Mouse (Mus musculus): ENCODE measurements around the gene Nefh. TPM values are rescaled to one million over a fixed set of nuclear protein-coding genes. Genes with fewer than 3 reads are reported as not detected.

Nefh gene
- polyA plus RNA-seq, 1 experiment from 2014 or later = 0.39 TPM

DNA sequence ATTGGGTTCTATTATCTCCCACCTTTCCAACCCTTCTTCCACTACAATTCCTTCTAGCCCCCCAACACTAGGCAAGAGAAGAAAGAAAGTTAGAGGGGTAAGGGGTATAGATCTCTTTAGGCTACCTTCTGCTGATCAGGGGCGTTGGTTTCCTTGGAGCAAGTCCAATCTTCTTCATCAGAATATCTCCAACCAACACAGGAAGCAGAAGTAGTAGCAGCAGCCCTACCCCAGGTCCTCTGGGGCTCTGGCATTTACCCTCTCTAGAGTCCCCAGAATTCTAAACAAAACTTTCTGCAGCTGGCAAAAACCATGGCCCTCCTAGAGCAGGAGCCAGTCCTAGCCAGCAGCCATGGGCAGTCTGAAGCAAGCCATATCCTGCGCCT is 26.0 kb upstream of the Nefh start:
- H3K36me3 ChIP-seq = no peaks in the 10 kb centered on the region
- DNase-seq (ENCODE audit: low spot score) = no peak
- H3K27ac ChIP-seq = no peak overlapping the region
- 0 out of 2 replicates have a peak, but pooled peaks cover 4% of the 10 kb centered on the region for H3K27me3 ChIP-seq (ENCODE audit: insufficient read depth, poor library complexity, severe bottlenecking)
- peaks cover 10% of the 10 kb centered on the region; the same call in 1 of the 2 replicates for H3K4me1 ChIP-seq
- no peak overlapping the region for H3K4me3 ChIP-seq
- no peaks in the 10 kb centered on the region for H3K9me3 ChIP-seq
- WGBS = 79% methylated on average over 2 of the region's 2 CpGs

- DNase-seq (ENCODE audit: low spot score) = no peak
- no peaks in the 10 kb centered on the region for H3K9me3 ChIP-seq
- 61% methylated on average over 13 of the region's 13 CpGs for WGBS
- no peaks in the 10 kb centered on the region for H3K36me3 ChIP-seq
- peaks cover 10% of the 10 kb centered on the region; the same call in 1 of the 2 replicates for H3K4me1 ChIP-seq
- 0 out of 2 replicates have a peak, but pooled peaks cover 7% of the 10 kb centered on the region for H3K27me3 ChIP-seq (ENCODE audit: insufficient read depth, poor library complexity, severe bottlenecking)
- H3K27ac ChIP-seq = no peak overlapping the region
- no peak overlapping the region for H3K4me3 ChIP-seq
These were observed 25.4 kb upstream of the Nefh start for GRCm38 (mm10) chr11:4972967-4973870.

DNA sequence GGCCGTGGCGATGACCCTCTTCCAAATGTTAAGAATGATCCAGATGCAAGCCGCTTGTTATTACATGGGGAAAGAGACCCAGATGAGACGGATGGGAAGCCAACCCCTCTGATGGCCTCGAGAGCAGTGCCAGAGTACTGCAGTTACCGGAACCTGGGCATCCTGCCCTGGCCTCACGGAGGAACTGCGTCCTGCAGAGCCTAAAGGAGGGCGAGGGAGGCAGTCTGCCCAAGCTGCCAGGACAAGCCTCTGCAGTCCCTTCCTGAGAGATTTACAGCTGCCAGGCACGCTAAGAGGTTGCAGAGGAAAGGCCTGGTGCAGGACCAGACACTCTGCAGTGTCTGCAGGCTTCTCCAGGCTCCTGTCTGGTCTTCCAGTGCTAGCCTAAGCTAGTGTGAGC is 20.5 kb upstream of the Nefh start:
- DNase-seq (ENCODE audit: low spot score) = no peak
- H3K36me3 ChIP-seq = no peaks in the 10 kb centered on the region
- 78% methylated on average over 10 of the region's 10 CpGs for WGBS
- H3K27ac ChIP-seq = no peak overlapping the region
- 0 out of 2 replicates have a peak, but pooled peaks cover 7% of the 10 kb centered on the region for H3K27me3 ChIP-seq (ENCODE audit: insufficient read depth, poor library complexity, severe bottlenecking)
- no peak overlapping the region for H3K4me3 ChIP-seq
- H3K9me3 ChIP-seq = no peaks in the 10 kb centered on the region
- H3K4me1 ChIP-seq = peaks cover 16% of the 10 kb centered on the region; the same call in 1 of the 2 replicates

DNA sequence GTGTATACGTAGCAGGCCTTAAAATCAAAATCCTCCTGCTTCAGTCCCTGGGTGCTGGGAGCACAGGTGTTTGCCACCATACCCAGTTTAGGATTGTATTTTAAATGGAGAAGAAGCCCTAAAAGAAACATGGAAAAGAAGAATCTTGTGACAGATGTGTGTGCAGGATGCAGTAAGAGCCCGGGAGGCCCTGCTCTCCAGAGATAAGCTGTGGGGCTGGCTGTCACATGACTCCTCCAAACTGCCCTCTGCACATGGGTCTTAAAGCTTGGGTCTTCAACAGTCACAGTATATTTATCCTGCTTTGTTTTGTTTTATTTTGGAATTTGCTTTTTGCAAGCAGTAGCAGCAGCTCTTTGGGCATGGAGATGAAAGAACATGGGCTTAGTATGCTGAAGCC is 19.7 kb upstream of the Nefh start:
- Histone ChIP-seq H3K9me3 (no peaks in the 10 kb centered on the region), H3K4me3 (no peak overlapping the region), H3K36me3 (no peaks in the 10 kb centered on the region), H3K27me3 (ENCODE audit: insufficient read depth, poor library complexity, severe bottlenecking) (0 out of 2 replicates have a peak, but pooled peaks cover 3% of the 10 kb centered on the region), H3K27ac (no peak overlapping the region), H3K4me1 (peaks cover 24% of the 10 kb centered on the region; the same call in 1 of the 2 replicates)
- WGBS = 42% methylated on average over 2 of the region's 2 CpGs
- DNase-seq (ENCODE audit: low spot score) = no peak

DNA sequence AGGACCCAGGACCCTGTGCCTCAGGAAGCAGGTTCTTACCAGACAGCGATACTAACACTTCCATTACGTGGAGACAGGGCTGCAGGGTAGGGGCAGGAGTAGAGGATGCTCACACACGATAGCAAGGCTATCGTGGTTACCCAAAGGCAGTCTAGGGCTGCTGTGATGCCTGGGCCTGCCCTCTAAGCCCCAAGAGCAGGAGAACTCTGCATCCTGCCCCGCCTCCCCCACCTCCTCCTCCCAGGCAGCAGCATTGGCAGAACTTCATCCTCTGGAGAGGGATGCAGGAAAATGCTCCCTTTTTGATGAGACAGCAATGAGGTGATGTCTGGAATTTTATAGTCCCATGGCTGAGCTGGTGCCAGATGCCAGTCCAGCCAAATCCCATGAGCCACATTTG is 19.0 kb upstream of the Nefh start:
- WGBS = 69% methylated on average over 5 of the region's 5 CpGs
- 0 out of 2 replicates have a peak, but pooled peaks cover 3% of the 10 kb centered on the region for H3K27me3 ChIP-seq (ENCODE audit: insufficient read depth, poor library complexity, severe bottlenecking)
- no peak for DNase-seq (ENCODE audit: low spot score)
- peaks cover 24% of the 10 kb centered on the region; the same call in 1 of the 2 replicates for H3K4me1 ChIP-seq
- H3K9me3 ChIP-seq = no peaks in the 10 kb centered on the region
- no peak overlapping the region for H3K27ac ChIP-seq
- H3K36me3 ChIP-seq = no peaks in the 10 kb centered on the region
- H3K4me3 ChIP-seq = no peak overlapping the region

DNA sequence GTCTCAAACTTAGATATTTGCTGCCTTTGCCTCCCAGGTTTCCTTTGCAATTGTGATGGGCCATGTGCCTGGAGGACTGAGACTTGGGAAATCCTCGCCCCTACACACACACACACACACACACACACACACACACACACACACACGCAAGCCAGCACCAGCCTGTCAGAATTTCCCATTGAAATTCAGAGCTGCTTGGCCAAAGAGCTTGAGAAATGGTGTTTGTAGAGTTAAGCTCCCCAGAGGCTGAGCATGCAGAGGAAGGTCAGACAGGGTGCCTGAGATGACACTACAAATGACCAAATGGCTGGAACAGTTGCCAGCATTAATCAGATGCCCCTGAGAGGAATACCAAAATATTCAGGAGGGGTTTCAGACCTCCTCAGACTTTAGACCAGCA is 18.5 kb upstream of the Nefh start:
- no peak for DNase-seq (ENCODE audit: low spot score)
- 67% methylated on average over 2 of the region's 2 CpGs for WGBS
- H3K27ac ChIP-seq = no peak overlapping the region

GRCm38 (mm10) chr11:4963099-4963808 is 15.4 kb upstream of the Nefh start:
- no peak for DNase-seq (ENCODE audit: low spot score)
- Histone ChIP-seq H3K4me1 (peaks cover 24% of the 10 kb centered on the region; the same call in 1 of the 2 replicates), H3K4me3 (no peak overlapping the region), H3K36me3 (no peaks in the 10 kb centered on the region), H3K27me3 (ENCODE audit: insufficient read depth, poor library complexity, severe bottlenecking) (no peaks in the 10 kb centered on the region; the same call in 1 of the 2 replicates), H3K27ac (no peak overlapping the region), H3K9me3 (no peaks in the 10 kb centered on the region)
- 48% methylated on average over 6 of the region's 6 CpGs for WGBS

More for the DNA sequence above, 18.5 kb upstream of the Nefh start:
- Histone ChIP-seq H3K4me3 (no peak overlapping the region), H3K9me3 (no peaks in the 10 kb centered on the region), H3K27me3 (ENCODE audit: insufficient read depth, poor library complexity, severe bottlenecking) (0 out of 2 replicates have a peak, but pooled peaks cover 3% of the 10 kb centered on the region), H3K36me3 (no peaks in the 10 kb centered on the region), H3K4me1 (peaks cover 24% of the 10 kb centered on the region; the same call in 1 of the 2 replicates)

DNA sequence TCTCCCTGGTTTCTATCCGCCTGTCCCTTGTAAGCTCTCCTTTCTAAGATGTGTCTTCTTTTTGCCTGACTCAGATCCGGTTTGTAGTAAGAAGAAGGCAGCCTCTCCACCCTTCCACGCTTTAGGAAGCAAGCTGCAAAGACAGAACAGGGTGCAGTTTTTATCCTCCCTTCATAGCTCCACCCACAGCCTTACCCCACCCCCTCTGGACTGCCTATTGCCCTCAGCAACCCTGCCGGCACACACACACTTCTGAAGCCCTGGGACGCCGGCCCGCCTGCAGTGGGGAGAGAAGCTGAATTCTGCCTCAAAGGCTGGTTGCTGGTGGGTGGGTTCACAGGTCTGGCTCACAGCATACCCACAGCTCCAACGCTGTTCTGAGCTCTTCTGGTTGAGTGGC is 6.1 kb upstream of the Nefh start:
- 2% methylated on average over 8 of the region's 8 CpGs for WGBS
- DNase-seq (ENCODE audit: low spot score) = no peak
- H3K4me3 ChIP-seq = no peak overlapping the region

DNA sequence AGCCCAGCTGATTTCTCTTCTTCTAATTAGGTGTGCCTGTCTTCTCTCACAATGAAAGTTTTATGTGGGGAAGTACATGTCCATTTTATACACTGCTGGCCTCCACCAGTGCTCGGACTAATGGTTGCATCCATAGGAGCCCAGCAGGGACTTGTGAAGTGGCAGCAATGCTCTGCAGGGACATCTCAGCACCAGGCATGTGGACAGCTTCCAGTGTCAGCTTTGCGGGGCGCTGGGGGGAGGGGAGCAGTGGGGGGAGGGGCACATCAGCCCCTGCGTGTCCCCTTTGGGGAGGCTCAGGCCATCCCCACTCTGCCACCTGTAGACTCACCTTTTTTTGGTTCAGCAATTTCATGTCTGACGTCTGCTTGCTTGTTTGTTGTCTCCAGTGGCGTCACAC is 5.5 kb upstream of the Nefh start:
- Histone ChIP-seq H3K4me3 (no peak overlapping the region), H3K36me3 (no peaks in the 10 kb centered on the region), H3K4me1 (peaks cover 8% of the 10 kb centered on the region), H3K27ac (no peak overlapping the region), H3K27me3 (ENCODE audit: insufficient read depth, poor library complexity, severe bottlenecking) (peaks cover 87% of the 10 kb centered on the region), H3K9me3 (no peaks in the 10 kb centered on the region)
- DNase-seq (ENCODE audit: low spot score) = no peak
- WGBS = 3% methylated on average over 6 of the region's 6 CpGs

More for the DNA sequence above, 6.1 kb upstream of the Nefh start:
- H3K27me3 ChIP-seq (ENCODE audit: insufficient read depth, poor library complexity, severe bottlenecking) = peaks cover 82% of the 10 kb centered on the region
- no peak overlapping the region for H3K27ac ChIP-seq
- peaks cover 8% of the 10 kb centered on the region for H3K4me1 ChIP-seq
- no peaks in the 10 kb centered on the region for H3K9me3 ChIP-seq
- H3K36me3 ChIP-seq = no peaks in the 10 kb centered on the region

DNA sequence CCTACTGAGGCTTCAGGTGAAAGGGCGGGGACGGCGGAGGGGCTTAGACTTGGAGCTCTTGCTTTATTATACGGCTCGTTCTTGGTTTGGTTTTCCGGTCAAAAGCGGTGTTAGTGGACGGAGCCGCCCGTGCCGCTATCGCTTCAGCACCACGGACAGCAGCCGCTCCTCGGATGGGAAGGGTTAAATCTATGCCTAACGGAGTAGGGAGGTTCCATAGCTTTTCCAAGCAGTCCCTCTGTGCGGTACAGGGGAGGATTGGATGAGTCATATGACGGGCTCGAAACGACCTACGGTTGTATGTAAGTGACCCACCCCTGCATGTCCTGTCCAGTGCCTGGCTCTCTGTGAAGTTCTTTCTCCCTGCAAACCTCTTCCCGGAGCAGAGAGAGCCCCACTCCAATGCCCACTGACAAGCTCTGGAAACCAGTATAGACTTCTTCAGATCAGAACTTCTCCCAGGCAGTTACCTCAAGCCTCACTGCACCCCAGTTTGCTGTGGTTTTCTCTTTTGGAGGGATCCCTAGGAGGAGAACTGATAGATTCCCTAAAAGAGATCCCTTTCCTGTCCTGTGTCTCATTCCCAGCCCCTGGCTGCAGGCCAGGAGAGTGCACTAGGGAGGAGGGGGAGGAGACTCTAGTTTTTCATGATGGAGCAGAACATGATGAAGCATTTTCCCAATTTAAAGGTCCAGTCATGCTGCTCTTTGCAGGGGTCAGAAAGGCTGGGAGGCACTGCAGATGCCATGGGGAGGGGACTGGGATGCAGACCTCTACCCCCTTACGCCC is 1.6 kb upstream of the Nefh start:
- DNase-seq (ENCODE audit: low spot score) = peak; percentile 83
- Histone ChIP-seq H3K27me3 (ENCODE audit: insufficient read depth, poor library complexity, severe bottlenecking) (peaks cover 100% of the 10 kb centered on the region), H3K27ac (no peak overlapping the region), H3K4me1 (peaks cover 26% of the 10 kb centered on the region), H3K9me3 (no peaks in the 10 kb centered on the region), H3K36me3 (no peaks in the 10 kb centered on the region), H3K4me3 (no peak overlapping the region)
- WGBS = 5% methylated on average over 23 of the region's 23 CpGs

- no peak overlapping the region for H3K27ac ChIP-seq
- H3K9me3 ChIP-seq = no peaks in the 10 kb centered on the region
- no peak for DNase-seq (ENCODE audit: low spot score)
- 36% methylated on average over 8 of the region's 8 CpGs for WGBS
- H3K27me3 ChIP-seq (ENCODE audit: insufficient read depth, poor library complexity, severe bottlenecking) = peaks cover 100% of the 10 kb centered on the region
- peaks cover 23% of the 10 kb centered on the region for H3K4me1 ChIP-seq
- no peaks in the 10 kb centered on the region for H3K36me3 ChIP-seq
- H3K4me3 ChIP-seq = no peak overlapping the region
These were observed 928 bp upstream of the Nefh start for GRCm38 (mm10) chr11:4948792-4949191.
